Mouse (Mus musculus) erythroblast, embryonic 14.5 days (primary cell): ENCODE results near the gene Olfr624.

Experiments used
- GATA1 ChIP-seq: IDR thresholded peaks from 2 replicates; pipeline ENCODE4 v1.6.1; 2012; ENCODE audit warnings: low read length, inconsistent platforms, mixed read lengths
- TAL1 ChIP-seq: IDR thresholded peaks from 3 replicates; pipeline ENCODE4 v1.6.1; 2012; ENCODE audit warnings: low read length, inconsistent platforms, mixed read lengths

DNA sequence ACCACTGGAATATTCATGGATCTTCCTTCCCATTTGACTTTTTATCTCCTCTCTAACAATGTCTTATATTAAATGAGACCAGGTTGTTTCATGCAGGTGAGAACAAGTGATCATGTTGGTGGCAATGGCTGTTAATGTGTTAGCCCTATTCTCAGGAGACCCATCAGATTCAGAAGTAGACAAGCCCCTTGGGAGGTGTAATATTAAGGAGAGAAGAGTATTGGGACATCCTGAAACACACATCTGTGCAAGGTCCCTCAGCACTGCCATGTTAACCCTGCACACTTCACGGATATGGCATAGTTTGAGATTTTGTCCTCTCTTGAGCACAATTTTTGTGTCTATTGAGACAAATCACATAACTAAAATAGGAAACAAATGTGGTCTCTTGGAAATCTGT lies 28.4 kb downstream of the Olfr624 start, which contains the start of gene Olfr622:
- TF ChIP-seq TAL1 (no peak), GATA1 (no peak)
